Mouse (Mus musculus): Measurements from ENCODE around the gene Olfr784. TPM values are rescaled to one million over a fixed set of nuclear protein-coding genes. Genes with fewer than 3 reads are reported as not detected.

The Olfr784 gene
- polyA plus RNA-seq, 1 experiment from 2014 or later = not detected

Other genes with a start within 250 kb of the Olfr784 start
- not detected in 2 replicates for gene Olfr770, start 245.1 kb upstream of the Olfr784 start, polyA plus RNA-seq (2014; fragmentation: Nextera tagmentation; extraction: Ambion mirVana)
- not detected in 2 replicates for gene Olfr771, start 219.3 kb upstream of the Olfr784 start, polyA plus RNA-seq (2014; fragmentation: Nextera tagmentation; extraction: Ambion mirVana)
- gene Olfr772, start 206.2 kb upstream of the Olfr784 start, polyA plus RNA-seq (2014; fragmentation: Nextera tagmentation; extraction: Ambion mirVana) = not detected in 2 replicates
- gene Olfr773, start 196.7 kb upstream of the Olfr784 start, polyA plus RNA-seq (2014; fragmentation: Nextera tagmentation; extraction: Ambion mirVana) = not detected in 2 replicates
- not detected in 2 replicates for gene Olfr774, start 147.9 kb upstream of the Olfr784 start, polyA plus RNA-seq (2014; fragmentation: Nextera tagmentation; extraction: Ambion mirVana)
- gene Olfr775, start 135.7 kb upstream of the Olfr784 start, polyA plus RNA-seq (2014; fragmentation: Nextera tagmentation; extraction: Ambion mirVana) = not detected in 2 replicates
- not detected in 2 replicates for gene Olfr776, start 125.0 kb upstream of the Olfr784 start, polyA plus RNA-seq (2014; fragmentation: Nextera tagmentation; extraction: Ambion mirVana)
- not detected in 2 replicates for gene Olfr777, start 112.6 kb upstream of the Olfr784 start, polyA plus RNA-seq (2014; fragmentation: Nextera tagmentation; extraction: Ambion mirVana)
- gene Olfr780, start 66.0 kb upstream of the Olfr784 start, polyA plus RNA-seq (2014; fragmentation: Nextera tagmentation; extraction: Ambion mirVana) = not detected in 2 replicates
- not detected in 2 replicates for gene Olfr781, start 55.2 kb upstream of the Olfr784 start, polyA plus RNA-seq (2014; fragmentation: Nextera tagmentation; extraction: Ambion mirVana)
- not detected in 2 replicates for gene Olfr782, start 35.2 kb upstream of the Olfr784 start, polyA plus RNA-seq (2014; fragmentation: Nextera tagmentation; extraction: Ambion mirVana)
- gene Olfr785, start 21.3 kb downstream of the Olfr784 start, polyA plus RNA-seq (2014; fragmentation: Nextera tagmentation; extraction: Ambion mirVana) = not detected in 2 replicates
- gene Olfr786, start 43.2 kb downstream of the Olfr784 start, polyA plus RNA-seq (2014; fragmentation: Nextera tagmentation; extraction: Ambion mirVana) = not detected in 2 replicates
- not detected in 2 replicates for gene Olfr787, start 77.8 kb downstream of the Olfr784 start, polyA plus RNA-seq (2014; fragmentation: Nextera tagmentation; extraction: Ambion mirVana)
- gene Olfr788, start 86.9 kb downstream of the Olfr784 start, polyA plus RNA-seq (2014; fragmentation: Nextera tagmentation; extraction: Ambion mirVana) = not detected in 2 replicates
- gene Olfr789, start 100.7 kb downstream of the Olfr784 start, polyA plus RNA-seq (2014; fragmentation: Nextera tagmentation; extraction: Ambion mirVana) = not detected in 2 replicates
- gene Olfr790, start 114.4 kb downstream of the Olfr784 start, polyA plus RNA-seq (2014; fragmentation: Nextera tagmentation; extraction: Ambion mirVana) = not detected in 2 replicates
- not detected in 2 replicates for gene Olfr791, start 137.7 kb downstream of the Olfr784 start, polyA plus RNA-seq (2014; fragmentation: Nextera tagmentation; extraction: Ambion mirVana)
- gene Olfr792, start 155.1 kb downstream of the Olfr784 start, polyA plus RNA-seq (2014; fragmentation: Nextera tagmentation; extraction: Ambion mirVana) = not detected in 2 replicates
- gene Olfr794, start 183.6 kb downstream of the Olfr784 start, polyA plus RNA-seq (2014; fragmentation: Nextera tagmentation; extraction: Ambion mirVana) = not detected in 2 replicates
- not detected in 2 replicates for gene Olfr796, start 228.5 kb downstream of the Olfr784 start, polyA plus RNA-seq (2014; fragmentation: Nextera tagmentation; extraction: Ambion mirVana)
- not detected in 2 replicates for gene Olfr798, start 243.9 kb downstream of the Olfr784 start, polyA plus RNA-seq (2014; fragmentation: Nextera tagmentation; extraction: Ambion mirVana)

Measured in heart, embryonic 11.5 days (tissue).